Mouse (Mus musculus): ENCODE data around the gene Gnb4.

DNA sequence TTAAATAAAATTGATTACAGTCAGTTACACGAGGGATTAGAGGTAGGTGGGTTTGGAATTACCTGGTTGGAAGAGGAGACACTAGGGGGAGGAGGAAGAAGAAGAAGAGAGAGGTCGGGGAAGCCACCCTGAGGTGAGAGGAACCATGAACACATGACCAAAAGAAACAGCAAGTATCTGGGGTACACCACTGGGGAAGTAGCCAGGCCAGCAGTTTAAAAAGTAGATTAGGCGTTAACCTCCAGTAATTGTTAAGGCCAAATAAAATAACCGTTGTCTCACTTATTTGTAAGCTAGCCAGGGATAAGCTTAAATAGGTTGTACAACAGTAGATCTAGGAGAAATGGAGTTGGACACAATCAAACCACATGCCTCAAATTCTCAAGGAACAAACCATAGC is 32.9 kb upstream of the Gnb4 start:
- no peak for TF ChIP-seq CTCF (IDR thresholded peaks at IDR 0.05; ENCODE audit: borderline replicate concordance, insufficient read depth, low read length)
- no peak for TF ChIP-seq POLR2A (IDR thresholded peaks at IDR 0.05; ENCODE audit: low read depth, low read length)

Data from embryonic fibroblast, embryonic 13.5 days (primary cell).